Mouse (Mus musculus) neural tube, embryonic 11.5 days (tissue): ENCODE measurements around the gene Erc1. TPM values are rescaled to one million over a fixed set of nuclear protein-coding genes. Genes with fewer than 3 reads are reported as not detected.

Source experiments
- ATAC-seq: fragments of 200-750 bp; cut with Nextera tagmentation; 2 replicates; pipeline ENCODE4 v1.8.0; 2017; ENCODE audit warnings: moderate number of reproducible peaks, mild to moderate bottlenecking, moderate TSS enrichment, moderate library complexity; ENCODE audit not compliant: insufficient read depth, low FRiP score, low TSS enrichment
- DNase-seq: peaks from one replicate; pipeline ENCODE4 v3.0.0-alpha.2; 2015; ENCODE audit warnings: low spot score
- H3K27ac ChIP-seq: fragments of 300-500 bp; sonication (generic); 2 replicates; pipeline ENCODE4 v1.5.1; 2014; ENCODE audit warnings: low read depth, mild to moderate bottlenecking, low read length
- H3K27me3 ChIP-seq: fragments of 300-500 bp; sonication (generic); 2 replicates; pipeline ENCODE4 v1.6.1; 2014; ENCODE audit warnings: mild to moderate bottlenecking, low read length, mixed read lengths; ENCODE audit not compliant: control insufficient read depth, insufficient read depth
- H3K36me3 ChIP-seq: fragments of 300-500 bp; sonication (generic); 2 replicates; pipeline ENCODE4 v1.6.1; 2014; ENCODE audit warnings: mild to moderate bottlenecking, low read length, moderate library complexity, mixed read lengths; ENCODE audit not compliant: control insufficient read depth, insufficient read depth
- H3K4me1 ChIP-seq: fragments of 300-500 bp; sonication (generic); 2 replicates; pipeline ENCODE4 v1.6.1; 2014; ENCODE audit warnings: low read length, mixed read lengths; ENCODE audit not compliant: control insufficient read depth, insufficient read depth
- H3K4me2 ChIP-seq: fragments of 300-500 bp; sonication (generic); 2 replicates; pipeline ENCODE4 v1.6.1; 2014; ENCODE audit warnings: low read depth, mild to moderate bottlenecking, moderate library complexity
- H3K4me3 ChIP-seq: fragments of 300-500 bp; sonication (generic); 2 replicates; pipeline ENCODE4 v1.5.1; 2014; ENCODE audit warnings: low read depth, low read length
- H3K9ac ChIP-seq: fragments of 300-500 bp; sonication (generic); 2 replicates; pipeline ENCODE4 v1.6.1; 2014; ENCODE audit warnings: mild to moderate bottlenecking, low read length
- H3K9me3 ChIP-seq: fragments of 300-500 bp; sonication (generic); 2 replicates; pipeline ENCODE4 v1.6.1; 2016; ENCODE audit warnings: low read length; ENCODE audit not compliant: control insufficient read depth
- WGBS: fragments of 180-500 bp; shearing (Covaris S2); extraction: QIAGEN DNeasy Blood & Tissue Kit; methylation state at CpG from one replicate; pipeline ENCODE4 v1.1.7; 2014; 5-methylcytosine and 5-hydroxymethylcytosine counted together
- polyA plus RNA-seq: library from polyadenylated mRNA; unstranded; fragments of >200 nt; fragmentation: Nextera tagmentation; extraction: Ambion mirVana; gene quantifications from 2 replicates; pipeline ENCODE4 v1.2.1, GENCODE M21; 2014

Gene Erc1
- polyA plus RNA-seq, 1 experiment from 2014 or later = 32.9 TPM

GRCm38 (mm10) chr6:119782416-119782815 lies 65.6 kb downstream of the Erc1 start:
- no peak for ATAC-seq
- H3K27me3 ChIP-seq = no peaks in the 10 kb centered on the region

GRCm38 (mm10) chr6:119781109-119781508 lies 66.9 kb downstream of the Erc1 start:
- no peak overlapping the region for H3K4me3 ChIP-seq
- H3K27ac ChIP-seq = no peak overlapping the region
- no peaks in the 10 kb centered on the region for H3K27me3 ChIP-seq
- no peak overlapping the region for H3K4me2 ChIP-seq
- ATAC-seq (no peak), DNase-seq (no peak)
- H3K4me1 ChIP-seq = no peaks in the 10 kb centered on the region
- H3K9me3 ChIP-seq = no peaks in the 10 kb centered on the region
- 80% methylated on average over 3 of the region's 3 CpGs for WGBS
- H3K36me3 ChIP-seq = no peaks in the 10 kb centered on the region
- no peak overlapping the region for H3K9ac ChIP-seq

More at GRCm38 (mm10) chr6:119782416-119782815, 65.6 kb downstream of the Erc1 start:
- H3K9ac ChIP-seq = no peak overlapping the region
- no peaks in the 10 kb centered on the region for H3K36me3 ChIP-seq
- H3K4me2 ChIP-seq = no peak overlapping the region
- H3K4me1 ChIP-seq = no peaks in the 10 kb centered on the region
- H3K27ac ChIP-seq = no peak overlapping the region
- 98% methylated on average over 2 of the region's 2 CpGs for WGBS
- no peak for DNase-seq
- no peaks in the 10 kb centered on the region for H3K9me3 ChIP-seq
- H3K4me3 ChIP-seq = no peak overlapping the region

- H3K27me3 ChIP-seq = no peaks in the 10 kb centered on the region
- no peaks in the 10 kb centered on the region for H3K36me3 ChIP-seq
- no peak overlapping the region for H3K4me2 ChIP-seq
- WGBS = 77% methylated on average over 1 of the region's 1 CpGs
- no peak overlapping the region for H3K27ac ChIP-seq
- ATAC-seq (no peak), DNase-seq (no peak)
- H3K9ac ChIP-seq = no peak overlapping the region
- H3K9me3 ChIP-seq = no peaks in the 10 kb centered on the region
- no peaks in the 10 kb centered on the region for H3K4me1 ChIP-seq
- H3K4me3 ChIP-seq = no peak overlapping the region
Measured at GRCm38 (mm10) chr6:119768778-119769177, 79.2 kb downstream of the Erc1 start.

- DNase-seq = no peak
- H3K27me3 ChIP-seq = no peaks in the 10 kb centered on the region
- H3K4me3 ChIP-seq = no peak overlapping the region
- no peak overlapping the region for H3K4me2 ChIP-seq
- no peaks in the 10 kb centered on the region for H3K9me3 ChIP-seq
- no peak for ATAC-seq
- H3K9ac ChIP-seq = no peak overlapping the region
- H3K4me1 ChIP-seq = no peaks in the 10 kb centered on the region
- no peak overlapping the region for H3K27ac ChIP-seq
- 93% methylated on average over 3 of the region's 3 CpGs for WGBS
- H3K36me3 ChIP-seq = no peaks in the 10 kb centered on the region
Measured at GRCm38 (mm10) chr6:119764355-119764754, 83.6 kb downstream of the Erc1 start.

- DNase-seq = no peak
- no peak for ATAC-seq
- H3K4me2 ChIP-seq = no peak overlapping the region
- H3K27me3 ChIP-seq = no peaks in the 10 kb centered on the region
- H3K9ac ChIP-seq = no peak overlapping the region
- H3K4me1 ChIP-seq = no peaks in the 10 kb centered on the region
- no peaks in the 10 kb centered on the region for H3K9me3 ChIP-seq
- no peak overlapping the region for H3K27ac ChIP-seq
- H3K36me3 ChIP-seq = no peaks in the 10 kb centered on the region
- 96% methylated on average over 3 of the region's 3 CpGs for WGBS
- H3K4me3 ChIP-seq = no peak overlapping the region
Measured at GRCm38 (mm10) chr6:119759866-119760265, 88.1 kb downstream of the Erc1 start.

GRCm38 (mm10) chr6:119758490-119758889 lies 89.5 kb downstream of the Erc1 start:
- Histone ChIP-seq H3K4me1 (no peaks in the 10 kb centered on the region), H3K27ac (no peak overlapping the region), H3K27me3 (no peaks in the 10 kb centered on the region), H3K9ac (no peak overlapping the region), H3K4me2 (no peak overlapping the region), H3K36me3 (no peaks in the 10 kb centered on the region), H3K4me3 (no peak overlapping the region), H3K9me3 (no peaks in the 10 kb centered on the region)
- no peak for ATAC-seq
- DNase-seq = no peak
- 95% methylated on average over 2 of the region's 2 CpGs for WGBS

- H3K36me3 ChIP-seq = no peaks in the 10 kb centered on the region
- no peaks in the 10 kb centered on the region for H3K9me3 ChIP-seq
- no peak overlapping the region for H3K9ac ChIP-seq
- no peak overlapping the region for H3K4me2 ChIP-seq
- H3K4me1 ChIP-seq = no peaks in the 10 kb centered on the region
- no peaks in the 10 kb centered on the region for H3K27me3 ChIP-seq
- no peak overlapping the region for H3K4me3 ChIP-seq
- no peak for ATAC-seq
- no peak for DNase-seq
- no peak overlapping the region for H3K27ac ChIP-seq
- 86% methylated on average over 5 of the region's 5 CpGs for WGBS
Measured at GRCm38 (mm10) chr6:119757796-119758195, 90.2 kb downstream of the Erc1 start.

- Histone ChIP-seq H3K9ac (no peak overlapping the region), H3K4me3 (no peak overlapping the region), H3K27ac (no peak overlapping the region), H3K4me2 (no peak overlapping the region), H3K27me3 (no peaks in the 10 kb centered on the region), H3K9me3 (no peaks in the 10 kb centered on the region), H3K36me3 (no peaks in the 10 kb centered on the region), H3K4me1 (no peaks in the 10 kb centered on the region)
- DNase-seq (no peak), ATAC-seq (no peak)
- 87% methylated on average over 3 of the region's 3 CpGs for WGBS
Measured at GRCm38 (mm10) chr6:119755866-119756265, 92.1 kb downstream of the Erc1 start.

- Histone ChIP-seq H3K4me3 (no peak overlapping the region), H3K4me2 (no peak overlapping the region), H3K27ac (no peak overlapping the region), H3K9me3 (no peaks in the 10 kb centered on the region), H3K36me3 (peaks cover 3% of the 10 kb centered on the region; the same call in 1 of the 2 replicates), H3K27me3 (no peaks in the 10 kb centered on the region), H3K4me1 (no peaks in the 10 kb centered on the region), H3K9ac (no peak overlapping the region)
- ATAC-seq (no peak), DNase-seq (no peak)
- 93% methylated on average over 7 of the region's 7 CpGs for WGBS
Measured at GRCm38 (mm10) chr6:119749093-119749635, 98.8 kb downstream of the Erc1 start.
